Mouse (Mus musculus): ENCODE data around the gene Dbndd2.

The Dbndd2 gene

GRCm38 (mm10) chr2:164453887-164454500 is 31.9 kb upstream of the Dbndd2 start:
- no peak for DNase-seq (ENCODE audit: low read depth)

GRCm38 (mm10) chr2:164454846-164455245 is 31.1 kb upstream of the Dbndd2 start:
- no peak for DNase-seq (ENCODE audit: low read depth)

GRCm38 (mm10) chr2:164455421-164456190 is 30.3 kb upstream of the Dbndd2 start:
- DNase-seq (ENCODE audit: low read depth) = no peak

GRCm38 (mm10) chr2:164456413-164456812 is 29.5 kb upstream of the Dbndd2 start:
- no peak for DNase-seq (ENCODE audit: low read depth)

- peak; percentile 36 for DNase-seq (ENCODE audit: low read depth)
These were observed 29.0 kb upstream of the Dbndd2 start, which contains the start of gene Sys1 for GRCm38 (mm10) chr2:164456864-164457300. TSS of gene Sys1 (plus strand) at chr2:164456964.

- no peak for DNase-seq (ENCODE audit: low read depth)
These were observed 28.0 kb upstream of the Dbndd2 start for GRCm38 (mm10) chr2:164457942-164458341.

GRCm38 (mm10) chr2:164458535-164458934 is 27.4 kb upstream of the Dbndd2 start:
- no peak for DNase-seq (ENCODE audit: low read depth)

GRCm38 (mm10) chr2:164460745-164461551 is 25.0 kb upstream of the Dbndd2 start, which contains the start of gene Gm20458:
TSS of gene Gm20458 (plus strand) at chr2:164460967.
- peak; percentile 97 for DNase-seq (ENCODE audit: low read depth)

GRCm38 (mm10) chr2:164465161-164465560 is 20.7 kb upstream of the Dbndd2 start:
- DNase-seq (ENCODE audit: low read depth) = no peak

- DNase-seq (ENCODE audit: low read depth) = no peak
These were observed 19.1 kb upstream of the Dbndd2 start for GRCm38 (mm10) chr2:164466787-164467186.

GRCm38 (mm10) chr2:164470254-164470653 is 15.7 kb upstream of the Dbndd2 start:
- DNase-seq (ENCODE audit: low read depth) = peak; percentile 77

- no peak for DNase-seq (ENCODE audit: low read depth)
These were observed 12.3 kb upstream of the Dbndd2 start, which contains the start of gene Trp53tg5 for GRCm38 (mm10) chr2:164473624-164474023. TSS of gene Trp53tg5 (minus strand) at chr2:164473724.

GRCm38 (mm10) chr2:164486258-164487114 is 580 bp downstream of the Dbndd2 start:
- peak; percentile 44 for DNase-seq (ENCODE audit: low read depth)

GRCm38 (mm10) chr2:164487115-164487527 is 1.2 kb downstream of the Dbndd2 start:
- DNase-seq (ENCODE audit: low read depth) = no peak

- DNase-seq (ENCODE audit: low read depth) = no peak
These were observed 1.9 kb downstream of the Dbndd2 start for GRCm38 (mm10) chr2:164487812-164488211.

GRCm38 (mm10) chr2:164494126-164494525 is 8.2 kb downstream of the Dbndd2 start:
- DNase-seq (ENCODE audit: low read depth) = no peak

- no peak for DNase-seq (ENCODE audit: low read depth)
These were observed 10.4 kb downstream of the Dbndd2 start for GRCm38 (mm10) chr2:164496331-164496730.

GRCm38 (mm10) chr2:164496847-164497690 is 11.2 kb downstream of the Dbndd2 start, which contains the start of gene Pigt:
TSS of gene Pigt (plus strand) at chr2:164497520.
- peak; percentile 83 for DNase-seq (ENCODE audit: low read depth)

- DNase-seq (ENCODE audit: low read depth) = no peak
These were observed 11.9 kb downstream of the Dbndd2 start for GRCm38 (mm10) chr2:164497691-164498268.

- no peak for DNase-seq (ENCODE audit: low read depth)
These were observed 13.4 kb downstream of the Dbndd2 start for GRCm38 (mm10) chr2:164499317-164499716.
